Mouse (Mus musculus) telencephalon, adult 2 months (tissue): ENCODE data around the gene Folr2.

Source experiments
- DNase-seq: peaks from one replicate; pipeline ENCODE4 v3.0.0-alpha.2; 2011; ENCODE audit warnings: low read depth, low spot score

Gene Folr2

GRCm38 (mm10) chr7:101866491-101867265, 9.7 kb upstream of the Folr2 start:
- no peak for DNase-seq

DNA sequence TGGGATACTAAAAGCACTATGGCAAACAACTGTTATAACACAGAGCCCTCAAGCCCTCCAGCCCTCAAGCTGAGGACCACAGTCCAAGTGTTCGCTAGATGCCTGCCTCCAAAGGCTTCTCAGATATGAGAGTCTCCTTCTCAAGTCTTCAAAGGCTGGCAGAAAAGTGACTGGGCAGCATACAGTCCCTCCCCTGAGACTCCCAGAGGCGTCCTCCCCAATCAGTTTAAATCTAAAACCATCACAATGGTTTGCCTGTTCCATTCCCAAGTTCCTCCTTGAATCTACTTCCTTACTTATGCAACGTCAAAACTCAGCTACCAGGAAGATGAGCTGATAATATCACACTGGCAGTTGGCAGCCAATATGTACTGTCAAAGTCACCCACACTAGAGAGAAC, 6.4 kb upstream of the Folr2 start, which contains the start of gene Anapc15:
Anapc15 (plus strand) TSS at position 301 of the 400 bp plus-strand sequence.
- no peak for DNase-seq

DNA sequence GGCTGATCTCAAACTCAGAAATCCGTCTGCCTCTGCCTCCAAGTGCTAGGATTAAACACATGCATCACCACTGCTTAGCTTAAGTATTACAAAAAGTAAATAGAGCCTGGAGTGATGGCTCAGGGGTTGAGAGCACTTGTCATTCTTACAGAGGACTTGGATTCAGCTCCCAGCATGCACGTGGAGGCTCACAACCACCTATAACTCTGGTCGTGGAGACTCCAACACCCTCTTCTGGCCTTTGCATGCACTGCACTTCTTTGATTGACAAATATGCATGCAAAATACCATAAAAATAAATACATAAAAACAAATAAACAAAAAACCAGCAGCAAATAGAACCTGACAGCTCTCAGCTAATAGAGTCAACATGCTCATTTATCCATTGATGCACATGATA, 5.3 kb upstream of the Folr2 start:
- DNase-seq = no peak

GRCm38 (mm10) chr7:101860978-101861377, 4.0 kb upstream of the Folr2 start:
- no peak for DNase-seq

- no peak for DNase-seq
Observed at GRCm38 (mm10) chr7:101858362-101858761, 1.4 kb upstream of the Folr2 start.

- no peak for DNase-seq
Observed at GRCm38 (mm10) chr7:101853816-101854215, 3.2 kb downstream of the Folr2 start.

DNA sequence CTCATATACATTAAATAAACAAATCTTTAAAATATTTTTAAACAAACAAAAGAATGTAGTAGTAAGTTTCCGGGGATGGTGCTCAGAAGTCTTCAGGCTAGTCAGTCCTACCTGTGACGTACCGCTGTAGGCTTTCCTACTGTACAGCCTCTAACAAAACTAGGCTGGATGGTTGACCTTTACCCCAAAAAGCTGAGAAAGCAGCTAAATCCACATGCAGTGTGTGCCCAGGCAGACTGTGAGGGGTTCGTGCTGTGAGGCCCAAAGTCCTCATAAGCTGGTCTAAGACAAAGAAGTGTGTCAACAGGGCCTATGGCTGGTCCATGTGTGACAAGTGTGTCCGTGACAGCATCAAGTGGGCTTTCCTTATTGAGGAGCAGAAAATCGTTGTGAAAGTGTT, 4.1 kb downstream of the Folr2 start:
- DNase-seq = no peak

DNA sequence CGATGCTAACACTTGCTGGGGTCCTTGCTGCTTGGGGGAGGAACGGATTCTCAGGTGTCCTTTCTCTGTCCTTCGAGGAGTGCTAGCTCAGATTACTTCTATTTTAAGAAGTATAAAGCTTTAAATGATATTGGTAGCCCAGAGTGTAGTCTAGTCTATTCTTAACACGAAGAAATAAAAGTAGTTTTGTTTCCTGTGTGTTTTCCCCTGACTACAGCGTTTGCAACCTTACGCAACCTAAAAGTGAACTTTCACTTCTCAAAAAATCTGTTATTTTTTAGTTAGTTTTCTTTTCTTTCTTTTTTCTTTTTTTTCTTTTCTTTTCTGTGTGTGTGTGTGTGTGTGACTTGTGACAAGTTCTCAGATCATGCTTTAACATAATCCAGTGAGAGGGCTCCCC, 5.3 kb downstream of the Folr2 start:
- DNase-seq = no peak

DNA sequence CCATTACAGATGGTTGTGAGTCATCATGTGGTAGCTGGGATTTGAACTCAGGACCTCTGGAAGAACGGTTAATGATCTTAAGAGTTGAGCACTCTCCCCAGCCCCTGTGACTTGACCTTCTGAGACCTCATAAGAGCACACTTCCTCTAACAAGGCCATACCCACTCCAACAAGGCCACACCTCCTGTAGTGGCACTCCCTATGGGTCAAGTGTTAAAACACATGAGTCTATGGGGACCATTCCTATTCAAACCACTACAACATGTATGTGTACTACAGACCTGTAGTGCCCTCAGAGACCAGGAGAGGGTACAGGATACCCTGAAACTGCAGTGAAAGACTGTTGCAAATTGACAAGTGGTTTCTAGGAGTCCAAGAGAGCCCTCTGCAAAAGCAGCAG, 9.1 kb downstream of the Folr2 start:
- no peak for DNase-seq

GRCm38 (mm10) chr7:101844186-101844585, 12.8 kb downstream of the Folr2 start:
- DNase-seq = no peak

GRCm38 (mm10) chr7:101837606-101838471, 19.2 kb downstream of the Folr2 start, which contains the start of gene Inppl1:
Gene Inppl1, minus strand, starts transcription at chr7:101838229.
- peak; percentile 66 for DNase-seq

DNA sequence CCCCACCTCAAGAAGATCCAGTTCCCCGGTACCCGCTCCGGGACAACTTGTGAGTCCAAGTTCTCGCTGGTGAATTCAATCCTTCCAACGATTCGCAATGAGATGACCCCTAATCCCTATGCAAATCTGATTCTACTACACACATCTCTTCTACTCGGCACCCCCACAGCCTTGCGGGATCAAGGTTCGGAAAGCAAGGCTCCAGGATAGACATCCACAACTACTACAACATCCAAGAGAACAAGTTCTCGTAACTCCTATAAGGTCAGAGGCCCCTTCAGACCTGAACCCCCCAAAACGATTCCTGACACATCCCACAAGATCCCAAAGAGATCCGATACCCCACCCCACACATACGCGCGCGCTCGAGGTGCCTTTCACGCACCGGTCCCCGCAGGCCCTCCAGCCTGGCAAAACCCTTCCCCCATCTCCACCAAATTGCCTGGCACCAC, 19.8 kb downstream of the Folr2 start:
- no peak for DNase-seq

- DNase-seq = no peak
Observed at GRCm38 (mm10) chr7:101836271-101837153, 20.5 kb downstream of the Folr2 start.

DNA sequence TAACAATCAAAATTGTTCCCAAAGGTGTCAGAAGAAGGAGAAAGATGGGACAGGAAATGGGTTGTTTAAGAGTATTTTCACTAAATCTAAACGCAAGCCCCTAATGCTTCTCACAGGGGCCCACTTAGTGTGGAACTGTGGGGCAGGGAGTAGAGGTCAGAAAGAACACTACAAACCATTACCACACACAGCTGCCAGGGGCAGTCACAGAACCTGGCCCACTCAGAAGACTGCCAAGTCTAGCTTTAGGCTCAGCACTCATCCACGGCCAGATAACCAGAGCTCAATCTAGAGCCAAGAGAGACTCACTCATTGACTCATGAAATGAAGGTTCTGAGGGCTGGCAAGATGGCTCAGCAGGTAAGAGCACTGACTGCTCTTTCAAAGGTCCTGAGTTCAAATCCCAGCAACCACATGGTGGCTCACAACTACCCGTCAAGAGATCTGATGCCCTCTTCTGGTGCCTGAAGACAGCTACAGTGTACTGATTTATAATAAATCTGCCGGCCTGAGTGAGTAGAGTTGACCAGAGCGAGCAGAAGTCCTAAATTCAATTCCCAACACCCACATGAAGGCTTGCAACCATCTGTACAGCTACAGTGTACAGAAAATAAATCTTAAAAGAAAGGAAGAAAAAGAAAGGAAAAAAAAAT, 21.4 kb downstream of the Folr2 start:
- no peak for DNase-seq

- DNase-seq = no peak
Observed at GRCm38 (mm10) chr7:101834903-101835302, 22.1 kb downstream of the Folr2 start.

- DNase-seq = no peak
Observed at GRCm38 (mm10) chr7:101833916-101834584, 22.9 kb downstream of the Folr2 start.

- no peak for DNase-seq
Observed at GRCm38 (mm10) chr7:101833352-101833751, 23.6 kb downstream of the Folr2 start.

- DNase-seq = no peak
Observed at GRCm38 (mm10) chr7:101832372-101832771, 24.6 kb downstream of the Folr2 start.

GRCm38 (mm10) chr7:101831437-101831836, 25.6 kb downstream of the Folr2 start:
- no peak for DNase-seq

GRCm38 (mm10) chr7:101830373-101830772, 26.6 kb downstream of the Folr2 start:
- DNase-seq = no peak
